Mouse (Mus musculus) hindbrain, embryonic 16.5 days (tissue): ENCODE data around the gene Smpd1. TPM values are rescaled to one million over a fixed set of nuclear protein-coding genes. Genes with fewer than 3 reads are reported as not detected.

Experiments used
- ATAC-seq: fragments of 200-750 bp; cut with Nextera tagmentation; 2 replicates; pipeline ENCODE4 v1.8.0; 2017; ENCODE audit warnings: moderate TSS enrichment, moderate library complexity
- H3K27ac ChIP-seq: fragments of 300-500 bp; sonication (generic); 2 replicates; pipeline ENCODE4 v1.5.1; 2014; ENCODE audit warnings: low read depth, mild to moderate bottlenecking, control low read depth, low read length, moderate library complexity
- H3K27me3 ChIP-seq: fragments of 300-500 bp; sonication (generic); replicated peaks from 2 replicates; pipeline ENCODE4 v1.6.1; 2014; ENCODE audit warnings: low read length; ENCODE audit not compliant: control insufficient read depth, insufficient read depth
- H3K36me3 ChIP-seq: fragments of 300-500 bp; sonication (generic); 2 replicates; pipeline ENCODE4 v1.6.1; 2014; ENCODE audit warnings: mild to moderate bottlenecking, low read length, moderate library complexity, mixed read lengths; ENCODE audit not compliant: control insufficient read depth, insufficient read depth
- H3K4me1 ChIP-seq: fragments of 300-500 bp; sonication (generic); 2 replicates; pipeline ENCODE4 v1.6.1; 2014; ENCODE audit warnings: low read depth, low read length; ENCODE audit not compliant: control insufficient read depth, insufficient read depth
- H3K4me2 ChIP-seq: fragments of 300-500 bp; sonication (generic); 2 replicates; pipeline ENCODE4 v1.6.1; 2014; ENCODE audit warnings: mild to moderate bottlenecking, low read length, control low read depth, moderate library complexity
- H3K4me3 ChIP-seq: fragments of 300-500 bp; sonication (generic); 2 replicates; pipeline ENCODE4 v1.5.1; 2014; ENCODE audit warnings: mild to moderate bottlenecking, low read length, control low read depth, moderate library complexity
- H3K9ac ChIP-seq: fragments of 300-500 bp; sonication (generic); 2 replicates; pipeline ENCODE4 v1.6.1; 2014; ENCODE audit warnings: low read depth, mild to moderate bottlenecking, control low read depth, low read length, moderate library complexity
- H3K9me3 ChIP-seq: fragments of 300-500 bp; sonication (generic); 2 replicates; pipeline ENCODE4 v1.6.1; 2014; ENCODE audit warnings: mild to moderate bottlenecking, low read length, moderate library complexity; ENCODE audit not compliant: control insufficient read depth
- WGBS: fragments of 180-500 bp; shearing (Covaris S2); extraction: QIAGEN DNeasy Blood & Tissue Kit; methylation state at CpG from one replicate; pipeline ENCODE4 v1.1.7; 2014; 5-methylcytosine and 5-hydroxymethylcytosine counted together
- polyA plus RNA-seq: library from polyadenylated mRNA; unstranded; fragments of >200 nt; fragmentation: Nextera tagmentation; extraction: Ambion mirVana; gene quantifications from 2 replicates; pipeline ENCODE4 v1.2.1, GENCODE M21; 2015

The Smpd1 gene
- 110 and 111 TPM in 2 replicates for polyA plus RNA-seq

DNA sequence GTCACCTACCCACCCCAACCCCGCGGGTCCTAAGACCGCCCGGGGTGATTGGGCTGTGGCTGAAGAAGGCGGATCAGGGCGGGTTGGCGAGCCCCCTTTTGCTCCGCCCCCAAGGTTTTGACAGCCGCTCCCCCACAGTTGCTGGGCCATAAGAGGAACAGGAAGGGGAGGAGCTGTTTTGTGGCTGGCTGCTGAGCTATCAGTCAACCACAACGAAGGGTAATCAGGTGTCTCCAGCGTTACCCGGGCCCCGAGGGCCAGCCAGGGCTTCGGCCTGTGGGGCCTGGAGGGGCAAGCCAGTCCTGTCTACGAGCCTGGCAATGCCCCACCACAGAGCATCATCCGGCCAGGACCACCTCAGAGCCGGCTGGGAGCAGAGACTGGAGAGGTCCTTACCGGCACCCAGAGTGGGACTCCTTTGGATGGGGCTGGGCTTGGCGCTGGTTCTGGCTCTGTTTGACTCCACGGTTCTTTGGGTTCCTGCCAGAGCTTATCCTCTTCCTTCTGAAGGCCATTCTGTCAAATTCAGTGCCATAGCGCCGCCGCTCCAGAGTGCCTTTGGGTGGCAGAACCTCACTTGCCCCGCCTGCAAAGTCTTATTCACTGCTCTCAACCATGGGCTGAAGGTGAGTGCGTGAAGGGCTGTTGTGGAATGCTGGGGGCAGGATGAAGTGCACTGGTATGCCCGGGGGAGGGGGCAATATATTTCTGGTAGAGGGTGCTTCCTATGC, at the start of gene Smpd1:
Gene Smpd1, plus strand, starts transcription at position 149 of the 731 bp plus-strand sequence.
- Histone ChIP-seq H3K27ac (peak within 1 kb of the TSS; percentile 88), H3K4me3 (peak within 1 kb of the TSS; percentile 81), H3K9ac (peak within 1 kb of the TSS; percentile 89), H3K9me3 (no peaks in the 10 kb centered on the region), H3K4me2 (peak within 1 kb of the TSS; percentile 85), H3K27me3 (no peaks in the 10 kb centered on the region), H3K36me3 (peaks cover 11% of the 10 kb centered on the region), H3K4me1 (peaks cover 12% of the 10 kb centered on the region)
- WGBS: 4% methylated on average over 26 of the region's 26 CpGs
- peak; percentile 94 for ATAC-seq

DNA sequence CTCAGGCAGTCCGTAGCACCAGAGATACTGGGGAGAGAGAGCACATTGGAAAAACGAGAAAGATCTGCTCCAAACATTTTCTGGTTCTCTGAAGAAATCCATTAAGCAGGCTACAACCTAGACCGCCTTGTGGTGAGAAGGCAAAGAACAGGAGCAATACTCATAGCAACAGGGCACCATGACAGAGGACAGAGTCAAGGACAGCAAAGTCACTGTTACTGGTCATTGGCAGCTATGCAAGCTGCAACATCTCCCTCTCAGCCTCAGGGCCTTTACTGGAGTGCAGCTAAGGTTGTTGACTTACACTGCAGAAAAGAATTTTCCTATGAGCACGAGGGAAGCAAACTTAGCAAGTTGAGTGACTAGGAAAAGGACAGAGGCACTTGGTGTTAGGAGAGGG, 46.9 kb upstream of the Smpd1 start:
- Histone ChIP-seq H3K4me3 (no peak overlapping the region), H3K27me3 (no peaks in the 10 kb centered on the region), H3K36me3 (no peaks in the 10 kb centered on the region), H3K27ac (no peak overlapping the region), H3K4me2 (no peak overlapping the region), H3K4me1 (no peaks in the 10 kb centered on the region), H3K9ac (no peak overlapping the region), H3K9me3 (no peaks in the 10 kb centered on the region)
- ATAC-seq: no peak
- 87% methylated on average over 4 of the region's 4 CpGs for WGBS

DNA sequence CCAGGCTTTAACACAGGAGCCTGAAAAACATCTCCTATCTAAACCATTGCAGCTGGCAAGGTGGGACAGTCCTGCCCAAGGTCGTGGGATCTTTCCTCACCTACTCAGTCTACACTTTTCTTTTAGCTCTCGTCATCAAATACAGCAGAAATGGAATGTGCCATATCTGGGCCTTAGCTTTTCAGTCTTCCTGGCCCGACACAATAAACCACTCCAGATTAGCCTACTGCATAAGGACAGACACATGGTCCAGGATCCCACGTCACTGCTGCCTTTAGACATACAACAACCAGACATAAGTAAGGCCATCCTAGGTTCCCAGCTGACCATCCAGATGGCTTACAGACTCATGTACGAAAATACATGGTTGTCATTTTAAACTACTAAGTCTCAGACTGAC, 44.0 kb upstream of the Smpd1 start:
- no peak for ATAC-seq
- 92% methylated on average over 5 of the region's 5 CpGs for WGBS

DNA sequence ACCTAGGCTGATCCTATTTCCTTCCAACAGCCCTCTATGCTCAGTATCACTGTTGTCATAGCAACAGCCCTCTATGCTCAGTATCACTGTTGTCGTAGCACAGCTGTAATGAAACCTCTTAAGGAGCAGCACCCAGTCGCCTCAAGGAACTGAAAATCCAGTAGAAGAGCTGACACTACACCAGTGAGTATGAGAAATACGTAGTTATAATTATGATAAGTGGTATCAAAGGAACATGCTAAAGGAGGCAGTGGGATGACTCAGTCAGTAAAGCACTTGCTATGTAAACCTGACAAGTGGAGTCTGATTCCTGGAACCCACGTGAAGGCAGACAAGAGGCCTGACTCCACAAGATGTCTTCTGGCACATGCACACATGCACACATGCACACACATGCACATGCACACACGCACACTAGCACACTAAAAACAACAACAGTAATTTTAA, 40.3 kb upstream of the Smpd1 start:
- no peaks in the 10 kb centered on the region for H3K9me3 ChIP-seq
- H3K27ac ChIP-seq: no peak overlapping the region
- H3K27me3 ChIP-seq: no peaks in the 10 kb centered on the region
- 45% methylated on average over 5 of the region's 5 CpGs for WGBS
- H3K36me3 ChIP-seq: no peaks in the 10 kb centered on the region
- H3K4me1 ChIP-seq: peaks cover 2% of the 10 kb centered on the region
- no peak overlapping the region for H3K9ac ChIP-seq
- ATAC-seq: peak; percentile 89
- H3K4me3 ChIP-seq: no peak overlapping the region
- no peak overlapping the region for H3K4me2 ChIP-seq

More for the DNA sequence above, 44.0 kb upstream of the Smpd1 start:
- no peak overlapping the region for H3K9ac ChIP-seq
- no peak overlapping the region for H3K4me2 ChIP-seq
- H3K4me3 ChIP-seq: no peak overlapping the region
- H3K9me3 ChIP-seq: no peaks in the 10 kb centered on the region
- no peak overlapping the region for H3K27ac ChIP-seq
- H3K4me1 ChIP-seq: peaks cover 2% of the 10 kb centered on the region
- no peaks in the 10 kb centered on the region for H3K27me3 ChIP-seq
- no peaks in the 10 kb centered on the region for H3K36me3 ChIP-seq

DNA sequence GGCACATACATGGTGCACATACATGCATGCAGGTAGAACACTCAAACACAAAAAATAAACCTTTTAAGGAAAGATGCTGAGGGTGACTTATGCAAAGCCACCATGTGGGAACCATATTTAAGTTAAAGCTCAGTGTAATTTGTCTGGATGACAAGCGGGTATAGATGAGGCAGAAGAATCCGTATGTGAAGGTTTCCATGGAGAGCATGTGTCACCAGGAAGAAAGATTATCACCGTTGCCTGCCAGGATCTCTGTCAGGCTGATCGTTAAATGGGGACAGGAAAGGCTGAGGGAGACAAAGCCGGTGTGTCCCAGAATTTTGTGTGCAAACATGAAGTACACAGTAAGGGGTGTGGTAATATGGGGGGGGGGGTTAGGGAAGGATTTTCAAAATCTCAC, 39.6 kb upstream of the Smpd1 start:
- 33% methylated on average over 5 of the region's 5 CpGs for WGBS
- Histone ChIP-seq H3K4me1 (peaks cover 2% of the 10 kb centered on the region), H3K9ac (no peak overlapping the region), H3K4me3 (no peak overlapping the region), H3K27ac (no peak overlapping the region), H3K4me2 (no peak overlapping the region), H3K36me3 (no peaks in the 10 kb centered on the region), H3K27me3 (no peaks in the 10 kb centered on the region), H3K9me3 (no peaks in the 10 kb centered on the region)
- ATAC-seq: peak; percentile 31

- peak; percentile 46 for ATAC-seq
- peaks cover 2% of the 10 kb centered on the region for H3K4me1 ChIP-seq
- no peaks in the 10 kb centered on the region for H3K9me3 ChIP-seq
- no peak overlapping the region for H3K4me3 ChIP-seq
- no peaks in the 10 kb centered on the region for H3K27me3 ChIP-seq
- 9% methylated on average over 5 of the region's 5 CpGs for WGBS
- H3K4me2 ChIP-seq: no peak overlapping the region
- no peaks in the 10 kb centered on the region for H3K36me3 ChIP-seq
- H3K27ac ChIP-seq: no peak overlapping the region
- no peak overlapping the region for H3K9ac ChIP-seq
These were observed 39.0 kb upstream of the Smpd1 start for GRCm38 (mm10) chr7:105515178-105515577.

DNA sequence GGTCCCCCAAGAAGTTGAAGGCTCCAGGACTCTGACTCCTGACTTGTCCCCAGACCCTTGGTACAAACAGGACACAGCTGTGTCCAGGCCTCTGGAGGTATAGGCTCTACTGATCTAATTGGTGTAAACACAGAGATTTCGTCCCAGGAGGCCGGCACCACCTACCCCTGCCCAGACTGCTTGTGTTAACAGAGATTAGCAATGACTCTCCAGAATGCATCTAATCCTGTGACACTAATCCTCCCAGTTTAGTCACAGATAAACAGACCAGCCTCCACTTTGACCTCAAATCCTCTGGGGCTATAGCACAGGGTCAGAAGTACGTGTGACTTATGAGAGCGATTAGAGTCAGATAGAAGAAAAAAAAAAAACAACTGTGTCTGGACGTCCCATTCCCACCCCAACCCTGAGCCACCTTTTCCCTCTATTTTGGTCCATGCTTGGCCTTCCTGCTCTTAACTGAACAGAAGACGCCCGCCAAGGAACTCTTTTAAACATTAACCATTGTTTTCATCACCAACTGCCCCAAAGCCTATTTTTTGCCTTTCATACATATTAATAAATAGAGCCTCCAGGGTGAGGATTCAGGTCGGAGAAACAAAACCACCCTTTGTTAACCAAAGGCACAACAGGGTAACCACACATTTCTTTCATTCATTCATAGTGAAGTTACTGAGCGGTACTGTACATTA, 37.3 kb upstream of the Smpd1 start:
- WGBS: 47% methylated on average over 9 of the region's 9 CpGs
- H3K27ac ChIP-seq: no peak overlapping the region
- H3K9me3 ChIP-seq: no peaks in the 10 kb centered on the region
- H3K4me1 ChIP-seq: peaks cover 2% of the 10 kb centered on the region
- H3K4me2 ChIP-seq: no peak overlapping the region
- ATAC-seq: no peak
- no peak overlapping the region for H3K9ac ChIP-seq
- no peaks in the 10 kb centered on the region for H3K36me3 ChIP-seq
- H3K4me3 ChIP-seq: no peak overlapping the region
- H3K27me3 ChIP-seq: no peaks in the 10 kb centered on the region

GRCm38 (mm10) chr7:105519336-105519735, 34.8 kb upstream of the Smpd1 start:
- Histone ChIP-seq H3K9ac (no peak overlapping the region), H3K27ac (no peak overlapping the region)
- WGBS: 73% methylated on average over 11 of the region's 11 CpGs

DNA sequence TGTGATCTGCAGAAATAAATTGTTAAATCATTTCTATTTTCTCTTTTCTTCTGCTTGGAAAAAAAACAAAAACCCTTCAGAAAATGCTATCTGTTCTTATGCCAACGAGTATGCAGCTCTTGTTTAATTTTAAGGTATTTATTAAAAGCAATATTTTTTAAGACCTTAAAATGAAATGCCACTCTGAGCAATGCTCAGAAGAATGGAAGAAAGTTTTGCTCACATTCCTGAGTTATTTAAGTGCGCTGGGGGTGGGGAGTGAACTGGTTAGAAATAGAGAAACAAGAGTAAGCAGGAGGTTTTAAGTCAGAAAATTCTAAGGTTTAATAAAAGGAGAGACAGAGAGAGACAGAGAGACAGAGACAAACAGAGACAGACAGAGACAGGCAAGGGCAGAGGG, 34.4 kb upstream of the Smpd1 start:
- Histone ChIP-seq H3K27me3 (no peaks in the 10 kb centered on the region), H3K4me3 (no peak overlapping the region), H3K4me1 (0 out of 2 replicates have a peak, but pooled peaks cover 2% of the 10 kb centered on the region), H3K9ac (no peak overlapping the region), H3K36me3 (no peaks in the 10 kb centered on the region), H3K4me2 (no peak overlapping the region), H3K27ac (no peak overlapping the region), H3K9me3 (no peaks in the 10 kb centered on the region)
- 90% methylated on average over 2 of the region's 2 CpGs for WGBS
- no peak for ATAC-seq

More at GRCm38 (mm10) chr7:105519336-105519735, 34.8 kb upstream of the Smpd1 start:
- ATAC-seq: no peak
- no peaks in the 10 kb centered on the region for H3K27me3 ChIP-seq
- no peaks in the 10 kb centered on the region for H3K36me3 ChIP-seq
- no peaks in the 10 kb centered on the region for H3K9me3 ChIP-seq
- H3K4me3 ChIP-seq: no peak overlapping the region
- H3K4me1 ChIP-seq: peaks cover 2% of the 10 kb centered on the region; the same call in 1 of the 2 replicates
- H3K4me2 ChIP-seq: no peak overlapping the region
